Mouse (Mus musculus) liver, embryonic 11.5 days (tissue): Measurements from ENCODE around the gene Foxj3. TPM values are rescaled to one million over a fixed set of nuclear protein-coding genes. Genes with fewer than 3 reads are reported as not detected.

Experiments used
- ATAC-seq: fragments of 200-750 bp; cut with Nextera tagmentation; replicated peaks from 2 replicates; pipeline ENCODE4 v1.8.0; 2017; ENCODE audit warnings: moderate number of reproducible peaks, mild to moderate bottlenecking, moderate TSS enrichment, moderate library complexity; ENCODE audit not compliant: low FRiP score
- DNase-seq: peaks from one replicate; pipeline ENCODE4 v3.0.0-alpha.2; 2017; ENCODE audit warnings: low spot score
- H3K27ac ChIP-seq: fragments of 300-500 bp; sonication (generic); 2 replicates; pipeline ENCODE4 v1.5.1; 2014; ENCODE audit warnings: mild to moderate bottlenecking, low read depth, low read length, control low read depth
- H3K27me3 ChIP-seq: fragments of 300-500 bp; sonication (generic); replicated peaks from 2 replicates; pipeline ENCODE4 v1.6.1; 2014; ENCODE audit warnings: low read length, mixed read lengths; ENCODE audit not compliant: control insufficient read depth, insufficient read depth
- H3K36me3 ChIP-seq: fragments of 300-500 bp; sonication (generic); 2 replicates; pipeline ENCODE4 v1.6.1; 2014; ENCODE audit warnings: mild to moderate bottlenecking, low read length, moderate library complexity, mixed read lengths; ENCODE audit not compliant: control insufficient read depth, insufficient read depth
- H3K4me1 ChIP-seq: fragments of 300-500 bp; sonication (generic); replicated peaks from 2 replicates; pipeline ENCODE4 v1.6.1; 2014; ENCODE audit warnings: low read length, mixed read lengths; ENCODE audit not compliant: control insufficient read depth, insufficient read depth
- H3K4me2 ChIP-seq: fragments of 300-500 bp; sonication (generic); 2 replicates; pipeline ENCODE4 v1.6.1; 2014; ENCODE audit warnings: mild to moderate bottlenecking, control low read depth, moderate library complexity
- H3K4me3 ChIP-seq: fragments of 300-500 bp; sonication (generic); 2 replicates; pipeline ENCODE4 v1.5.1; 2014; ENCODE audit warnings: low read depth, low read length, control low read depth
- H3K9ac ChIP-seq: fragments of 300-500 bp; sonication (generic); 2 replicates; pipeline ENCODE4 v1.6.1; 2014; ENCODE audit warnings: low read depth, low read length, control low read depth
- H3K9me3 ChIP-seq: fragments of 300-500 bp; sonication (generic); 2 replicates; pipeline ENCODE4 v1.6.1; 2016; ENCODE audit warnings: low read length, inconsistent platforms, mixed read lengths; ENCODE audit not compliant: control insufficient read depth
- WGBS: fragments of 180-500 bp; shearing (Covaris S2); extraction: QIAGEN DNeasy Blood & Tissue Kit; methylation state at CpG from one replicate; pipeline ENCODE4 v1.1.7; 2014; 5-methylcytosine and 5-hydroxymethylcytosine counted together
- polyA plus RNA-seq: library from polyadenylated mRNA; unstranded; fragments of >200 nt; fragmentation: Nextera tagmentation; extraction: Ambion mirVana; gene quantifications from 2 replicates; pipeline ENCODE4 v1.2.1, GENCODE M21; 2014

Gene Foxj3
- polyA plus RNA-seq, 1 experiment from 2014 or later, result 16.5 TPM

- Histone ChIP-seq H3K9me3 (no peaks in the 10 kb centered on the region), H3K36me3 (no peaks in the 10 kb centered on the region), H3K4me2 (no peak overlapping the region), H3K27ac (no peak overlapping the region), H3K9ac (no peak overlapping the region), H3K4me1 (peaks cover 12% of the 10 kb centered on the region), H3K27me3 (no peaks in the 10 kb centered on the region), H3K4me3 (no peak overlapping the region)
- DNase-seq (no peak), ATAC-seq (no peak)
- WGBS, result 71% methylated on average over 8 of the region's 8 CpGs
Measured at GRCm38 (mm10) chr4:119635686-119636085, 98.9 kb downstream of the Foxj3 start.

GRCm38 (mm10) chr4:119636731-119637130, 99.9 kb downstream of the Foxj3 start:
- no peaks in the 10 kb centered on the region for H3K36me3 ChIP-seq
- H3K4me1 ChIP-seq, result peaks cover 5% of the 10 kb centered on the region
- DNase-seq (no peak), ATAC-seq (no peak)
- no peak overlapping the region for H3K27ac ChIP-seq
- no peaks in the 10 kb centered on the region for H3K9me3 ChIP-seq
- H3K4me3 ChIP-seq, result no peak overlapping the region
- no peaks in the 10 kb centered on the region for H3K27me3 ChIP-seq
- H3K9ac ChIP-seq, result no peak overlapping the region
- 74% methylated on average over 7 of the region's 7 CpGs for WGBS
- H3K4me2 ChIP-seq, result no peak overlapping the region

- Histone ChIP-seq H3K27me3 (no peaks in the 10 kb centered on the region), H3K4me1 (peaks cover 3% of the 10 kb centered on the region; the same call in 1 of the 2 replicates), H3K9me3 (no peaks in the 10 kb centered on the region), H3K4me3 (no peak within 1 kb of the TSS), H3K27ac (no peak within 1 kb of the TSS), H3K4me2 (no peak within 1 kb of the TSS), H3K9ac (no peak within 1 kb of the TSS), H3K36me3 (no peaks in the 10 kb centered on the region)
- DNase-seq (no peak), ATAC-seq (no peak; the same call in 1 of the 2 replicates)
- WGBS, result 79% methylated on average over 4 of the region's 4 CpGs
Measured at GRCm38 (mm10) chr4:119637176-119637845, 100.5 kb downstream of the Foxj3 start, which contains the start of gene Guca2a. Gene Guca2a (plus strand): TSS chr4:119637704.

GRCm38 (mm10) chr4:119637946-119638345, 101.1 kb downstream of the Foxj3 start:
- H3K27ac ChIP-seq, result no peak overlapping the region
- no peak overlapping the region for H3K9ac ChIP-seq
- H3K4me3 ChIP-seq, result no peak overlapping the region
- DNase-seq (no peak), ATAC-seq (no peak)
- H3K36me3 ChIP-seq, result no peaks in the 10 kb centered on the region
- 0 out of 2 replicates have a peak, but pooled peaks cover 3% of the 10 kb centered on the region for H3K4me1 ChIP-seq
- H3K27me3 ChIP-seq, result no peaks in the 10 kb centered on the region
- 79% methylated on average over 6 of the region's 6 CpGs for WGBS
- H3K9me3 ChIP-seq, result no peaks in the 10 kb centered on the region; the same call in 1 of the 2 replicates
- no peak overlapping the region for H3K4me2 ChIP-seq

- Histone ChIP-seq H3K9ac (no peak overlapping the region), H3K4me1 (0 out of 2 replicates have a peak, but pooled peaks cover 3% of the 10 kb centered on the region), H3K9me3 (no peaks in the 10 kb centered on the region; the same call in 1 of the 2 replicates), H3K4me2 (no peak overlapping the region), H3K27me3 (no peaks in the 10 kb centered on the region), H3K36me3 (no peaks in the 10 kb centered on the region), H3K4me3 (no peak overlapping the region), H3K27ac (no peak overlapping the region)
- DNase-seq, result no peak
- ATAC-seq, result no peak
- WGBS, result 63% methylated on average over 11 of the region's 11 CpGs
Measured at GRCm38 (mm10) chr4:119638656-119639055, 101.9 kb downstream of the Foxj3 start.

- DNase-seq (no peak), ATAC-seq (no peak)
- no peaks in the 10 kb centered on the region; the same call in 1 of the 2 replicates for H3K9me3 ChIP-seq
- no peaks in the 10 kb centered on the region for H3K4me1 ChIP-seq
- no peaks in the 10 kb centered on the region for H3K27me3 ChIP-seq
- no peak overlapping the region for H3K27ac ChIP-seq
- 81% methylated on average over 4 of the region's 4 CpGs for WGBS
- H3K4me2 ChIP-seq, result no peak overlapping the region
- H3K9ac ChIP-seq, result no peak overlapping the region
- H3K4me3 ChIP-seq, result no peak overlapping the region
- H3K36me3 ChIP-seq, result no peaks in the 10 kb centered on the region
Measured at GRCm38 (mm10) chr4:119642666-119643065, 105.9 kb downstream of the Foxj3 start.

- no peak for DNase-seq
- Histone ChIP-seq H3K27me3 (no peaks in the 10 kb centered on the region), H3K4me3 (no peak overlapping the region), H3K9ac (no peak overlapping the region), H3K27ac (no peak overlapping the region), H3K9me3 (peaks cover 3% of the 10 kb centered on the region; the same call in 1 of the 2 replicates), H3K4me2 (no peak overlapping the region), H3K4me1 (no peaks in the 10 kb centered on the region), H3K36me3 (no peaks in the 10 kb centered on the region)
- 79% methylated on average over 1 of the region's 1 CpGs for WGBS
- no peak for ATAC-seq
Measured at GRCm38 (mm10) chr4:119657011-119657410, 120.2 kb downstream of the Foxj3 start.

GRCm38 (mm10) chr4:119658246-119658645, 121.4 kb downstream of the Foxj3 start:
- Histone ChIP-seq H3K27me3 (no peaks in the 10 kb centered on the region), H3K27ac (no peak overlapping the region), H3K36me3 (no peaks in the 10 kb centered on the region), H3K4me2 (no peak overlapping the region), H3K4me1 (no peaks in the 10 kb centered on the region), H3K4me3 (no peak overlapping the region), H3K9me3 (no peaks in the 10 kb centered on the region), H3K9ac (no peak overlapping the region)
- DNase-seq, result no peak
- 41% methylated on average over 1 of the region's 2 CpGs for WGBS
- no peak for ATAC-seq

- no peak within 1 kb of the TSS for H3K4me3 ChIP-seq
- H3K9ac ChIP-seq, result no peak within 1 kb of the TSS
- ATAC-seq (no peak), DNase-seq (no peak)
- H3K4me1 ChIP-seq, result no peaks in the 10 kb centered on the region
- H3K4me2 ChIP-seq, result no peak within 1 kb of the TSS
- WGBS, result 83% methylated on average over 4 of the region's 4 CpGs
- H3K27ac ChIP-seq, result no peak within 1 kb of the TSS
- H3K36me3 ChIP-seq, result no peaks in the 10 kb centered on the region
- no peaks in the 10 kb centered on the region for H3K27me3 ChIP-seq
- no peaks in the 10 kb centered on the region for H3K9me3 ChIP-seq
Measured at GRCm38 (mm10) chr4:119658731-119659130, 121.9 kb downstream of the Foxj3 start, which contains the start of gene Guca2b. Gene Guca2b (minus strand): TSS chr4:119658954.
